ENCODE assay signal across 17 mouse cellular contexts in the genomic region with DNA sequence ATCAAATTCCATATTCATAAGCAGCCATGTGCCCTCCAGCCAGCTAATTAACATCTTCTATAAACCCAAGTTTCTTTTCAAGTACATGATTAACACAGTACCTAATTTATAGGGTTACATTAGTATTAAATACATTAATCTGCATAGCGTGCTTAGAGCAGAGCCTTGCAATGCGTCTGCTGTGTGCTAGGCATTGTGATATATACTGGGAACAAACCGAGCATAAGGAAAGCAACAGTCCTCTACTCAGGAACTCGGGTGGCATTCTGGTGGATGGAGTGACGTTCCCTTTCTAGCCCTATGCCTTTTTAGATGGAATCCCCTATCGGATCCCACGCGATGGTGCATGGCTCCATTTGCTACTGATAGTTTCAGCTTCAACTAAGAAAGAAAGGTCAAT.
A peak's percentile ranks its signal among the peaks of the same experiment; 100 is the strongest.
DNase-seq lines count a peak whose midpoint lies in the region; ATAC-seq and TF ChIP-seq lines count a peak whose summit lies in the region.
"Had no signal": no experiment of that assay in that cellular context is flagged by ENCODE, and none has a peak within 500 bp of the region (broad histone marks: within the 10 kb centered on the region; RNA-seq: fewer than 3 reads in every experiment).

No protein-coding gene starts in this region.

- H3K4me1 ChIP-seq in hindbrain, embryonic 15.5 days (replicated peaks), result no peaks in the 10 kb centered on the region
- H3K4me1 ChIP-seq in hindbrain, embryonic 10.5 days (replicated peaks), result no peaks in the 10 kb centered on the region
- H3K4me1 ChIP-seq in neural tube, embryonic 15.5 days, result peaks cover 4% of the 10 kb centered on the region
- no peaks in the 10 kb centered on the region for H3K4me1 ChIP-seq in forebrain, postnatal 0 days (ENCODE audit: insufficient read depth)
- H3K4me1 ChIP-seq: intestine, embryonic 15.5 days had no signal

- 0 out of 2 replicates have a peak overlapping the region, but pooled peaks have one; percentile 1 for H3K27ac ChIP-seq in hindbrain, embryonic 15.5 days (replicated peaks)
- H3K27ac ChIP-seq in hindbrain, embryonic 10.5 days, result no peak overlapping the region
- H3K27ac ChIP-seq in neural tube, embryonic 15.5 days (replicated peaks), result no peak overlapping the region
- no peak overlapping the region for H3K27ac ChIP-seq in forebrain, postnatal 0 days (ENCODE audit: low read depth, low read length)
- H3K27ac ChIP-seq: embryonic facial prominence, embryonic 15.5 days; gastrocnemius, adult 2 months; intestine, embryonic 15.5 days had no signal

- no peaks in the 10 kb centered on the region for H3K27me3 ChIP-seq in hindbrain, embryonic 15.5 days
- H3K27me3 ChIP-seq in hindbrain, embryonic 10.5 days (ENCODE audit: insufficient read depth, poor library complexity, severe bottlenecking), result no peaks in the 10 kb centered on the region
- no peaks in the 10 kb centered on the region for H3K27me3 ChIP-seq in neural tube, embryonic 15.5 days (replicated peaks)
- H3K27me3 ChIP-seq in forebrain, postnatal 0 days (ENCODE audit: insufficient read depth, low read length), result no peaks in the 10 kb centered on the region
- H3K27me3 ChIP-seq: embryonic facial prominence, embryonic 15.5 days; heart, embryonic 12.5 days; intestine, embryonic 15.5 days had no signal

- no peak overlapping the region for H3K4me2 ChIP-seq in hindbrain, embryonic 15.5 days
- no peak overlapping the region for H3K4me2 ChIP-seq in neural tube, embryonic 15.5 days
- no peak overlapping the region for H3K4me2 ChIP-seq in forebrain, postnatal 0 days (ENCODE audit: low read depth)
- H3K4me2 ChIP-seq: embryonic facial prominence, embryonic 15.5 days; heart, embryonic 12.5 days; intestine, embryonic 15.5 days had no signal

- H3K9ac ChIP-seq in hindbrain, embryonic 15.5 days, result no peak overlapping the region
- no peak overlapping the region for H3K9ac ChIP-seq in neural tube, embryonic 15.5 days (replicated peaks)
- H3K9ac ChIP-seq in forebrain, postnatal 0 days, result no peak overlapping the region
- H3K9ac ChIP-seq: embryonic facial prominence, embryonic 15.5 days; heart, embryonic 12.5 days; intestine, embryonic 15.5 days had no signal

- WGBS in hindbrain, embryonic 15.5 days, result 66% methylated on average over 8 of the region's 8 CpGs
- 91% methylated on average over 8 of the region's 8 CpGs for WGBS in hindbrain, embryonic 10.5 days
- WGBS in neural tube, embryonic 15.5 days, result 62% methylated on average over 8 of the region's 8 CpGs
- WGBS in forebrain, postnatal 0 days, result 42% methylated on average over 8 of the region's 8 CpGs

- DNase-seq in hindbrain, embryonic 10.5 days (ENCODE audit: low spot score), result no peak
- peak; percentile 7 for DNase-seq in neural tube, embryonic 10.5 days (ENCODE audit: extremely low spot score, low spot score)
- DNase-seq in forebrain, postnatal 0 days, result no peak
- no peak for DNase-seq in cerebellum, adult 9-10 months
- DNase-seq: adrenal gland, adult 2 months; adrenal gland, postnatal 25 days; cerebellum, adult 2 months; cerebellum, postnatal 14 days; embryo, embryonic 11 days; gastrocnemius, adult 2 months; gastrocnemius, postnatal 25 days had no signal

- no peak overlapping the region for H3K4me3 ChIP-seq in hindbrain, embryonic 15.5 days
- H3K4me3 ChIP-seq in hindbrain, embryonic 10.5 days, result no peak overlapping the region
- H3K4me3 ChIP-seq in neural tube, embryonic 15.5 days (replicated peaks), result no peak overlapping the region
- no peak overlapping the region for H3K4me3 ChIP-seq in forebrain, postnatal 0 days (ENCODE audit: low read depth, low read length)
- H3K4me3 ChIP-seq: embryonic facial prominence, embryonic 15.5 days; erythroblast, embryonic 14.5 days; gastrocnemius, adult 2 months; heart, embryonic 12.5 days; intestine, embryonic 15.5 days had no signal

- no peak for ATAC-seq in hindbrain, embryonic 15.5 days (ENCODE audit: low FRiP score, low read depth)
- ATAC-seq in neural tube, embryonic 15.5 days (ENCODE audit: low FRiP score), result no peak
- ATAC-seq in forebrain, postnatal 0 days, result peak; percentile 32; the same call in 1 of the 2 replicates
- ATAC-seq: intestine, embryonic 15.5 days had no signal

- no peaks in the 10 kb centered on the region for H3K36me3 ChIP-seq in hindbrain, embryonic 15.5 days
- 0 out of 2 replicates have a peak, but pooled peaks cover 5% of the 10 kb centered on the region for H3K36me3 ChIP-seq in hindbrain, embryonic 10.5 days
- H3K36me3 ChIP-seq in neural tube, embryonic 15.5 days, result no peaks in the 10 kb centered on the region
- H3K36me3 ChIP-seq in forebrain, postnatal 0 days (ENCODE audit: insufficient read depth), result no peaks in the 10 kb centered on the region
- H3K36me3 ChIP-seq: embryonic facial prominence, embryonic 15.5 days; heart, embryonic 12.5 days; intestine, embryonic 15.5 days had no signal

- H3K9me3 ChIP-seq in hindbrain, embryonic 15.5 days, result no peaks in the 10 kb centered on the region
- no peaks in the 10 kb centered on the region for H3K9me3 ChIP-seq in hindbrain, embryonic 10.5 days
- no peaks in the 10 kb centered on the region for H3K9me3 ChIP-seq in neural tube, embryonic 15.5 days (replicated peaks)
- no peaks in the 10 kb centered on the region for H3K9me3 ChIP-seq in forebrain, postnatal 0 days (ENCODE audit: low read length)
- H3K9me3 ChIP-seq: embryonic facial prominence, embryonic 15.5 days; heart, embryonic 12.5 days; intestine, embryonic 15.5 days had no signal

- TF ChIP-seq CTCF in forebrain, postnatal 0 days (IDR thresholded peaks at IDR 0.05; ENCODE audit: low read depth), result 0 out of 2 replicates have a peak, but pooled peaks have one; percentile 6
